Mouse (Mus musculus): Measurements from ENCODE around the gene Cbr4. TPM values are rescaled to one million over a fixed set of nuclear protein-coding genes. Genes with fewer than 3 reads are reported as not detected.
A peak's percentile ranks its signal among the peaks of the same experiment; 100 is the strongest.

The Cbr4 gene
- total RNA-seq (2021) = 76.7 and 88.7 TPM in 2 replicates
- long read RNA-seq, experiment 1, full-length matches to known transcripts = 37 of 41 reads
- long read RNA-seq, experiment 1, partial matches to known transcripts = 1 of 41 reads
- long read RNA-seq, experiment 1, other reads (novel, unspliced or antisense) = 3 of 41 reads
- long read RNA-seq, experiment 2, full-length matches to known transcripts = 48 of 49 reads
- long read RNA-seq, experiment 2, partial matches to known transcripts = 0 of 49 reads
- long read RNA-seq, experiment 2, other reads (novel, unspliced or antisense) = 1 of 49 reads

DNA sequence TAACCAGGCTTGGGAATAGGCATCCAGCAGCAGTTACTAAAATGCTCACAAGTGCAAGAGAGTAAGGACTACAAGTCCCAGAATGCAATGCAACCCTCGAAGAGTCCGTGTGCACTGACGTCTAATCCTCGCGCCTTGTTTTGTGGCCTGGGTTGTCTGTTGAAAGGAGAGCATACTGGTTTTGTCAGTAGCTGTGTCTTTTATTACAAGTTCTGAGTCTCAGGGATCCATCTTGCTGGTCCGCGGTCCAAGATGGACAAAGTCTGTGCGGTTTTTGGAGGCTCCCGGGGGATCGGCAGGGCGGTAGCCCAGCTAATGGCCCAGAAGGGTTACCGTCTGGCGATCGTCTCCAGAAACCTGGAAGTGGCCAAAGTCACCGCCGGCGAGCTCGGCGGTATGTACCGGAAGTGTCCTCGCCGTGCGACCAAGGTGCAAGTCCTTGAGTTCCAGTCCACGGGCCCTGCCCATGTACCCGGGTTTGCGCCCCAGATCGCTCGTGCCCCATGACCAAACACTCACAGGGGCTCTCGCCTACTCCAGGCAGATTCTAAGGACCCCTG is at the start of gene Cbr4:
Gene Cbr4 (plus strand): TSS at position 138 of the 560 bp plus-strand sequence.
- DNase-seq = peak; percentile 92

- DNase-seq = no peak
These were observed 44.5 kb upstream of the Cbr4 start for GRCm38 (mm10) chr8:61442988-61443387.

DNA sequence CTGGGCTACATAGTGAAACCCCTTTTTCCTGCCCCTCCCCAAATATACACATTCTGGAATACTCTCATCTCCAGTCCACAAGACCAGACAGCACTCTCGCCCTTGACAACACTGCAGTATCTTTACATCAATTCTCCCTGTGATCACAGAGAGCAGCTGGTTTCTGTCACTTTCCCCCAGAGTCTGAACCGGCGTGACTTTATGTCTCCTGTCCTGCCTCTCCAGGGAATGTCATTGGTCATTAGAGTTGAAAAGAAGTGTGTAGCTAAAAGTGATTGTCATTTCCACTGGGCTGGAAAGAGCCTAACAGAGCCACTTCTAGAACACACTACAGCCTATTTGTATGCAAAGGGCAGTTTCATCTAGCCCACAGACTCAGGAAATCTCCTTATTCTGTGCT is 43.2 kb upstream of the Cbr4 start:
- no peak for DNase-seq

DNA sequence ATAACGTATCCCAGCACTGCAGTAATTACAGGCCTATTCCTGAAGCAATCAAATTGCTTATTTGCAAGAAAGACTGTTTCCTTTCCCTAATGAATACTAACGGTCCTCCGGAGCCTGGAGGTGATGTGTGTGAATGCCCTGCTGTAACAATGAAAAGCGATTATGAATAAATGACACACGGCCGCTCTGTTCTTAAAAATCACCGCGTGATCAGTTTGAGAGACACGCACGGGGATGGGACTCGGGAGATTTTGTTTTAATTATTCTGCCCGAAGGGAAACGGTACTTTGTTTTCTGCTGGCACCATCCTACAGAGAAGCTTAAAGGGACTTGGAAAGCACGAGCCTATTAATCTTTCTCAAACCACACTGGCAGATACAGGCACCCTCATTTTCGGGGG is 41.2 kb upstream of the Cbr4 start:
- DNase-seq = no peak

DNA sequence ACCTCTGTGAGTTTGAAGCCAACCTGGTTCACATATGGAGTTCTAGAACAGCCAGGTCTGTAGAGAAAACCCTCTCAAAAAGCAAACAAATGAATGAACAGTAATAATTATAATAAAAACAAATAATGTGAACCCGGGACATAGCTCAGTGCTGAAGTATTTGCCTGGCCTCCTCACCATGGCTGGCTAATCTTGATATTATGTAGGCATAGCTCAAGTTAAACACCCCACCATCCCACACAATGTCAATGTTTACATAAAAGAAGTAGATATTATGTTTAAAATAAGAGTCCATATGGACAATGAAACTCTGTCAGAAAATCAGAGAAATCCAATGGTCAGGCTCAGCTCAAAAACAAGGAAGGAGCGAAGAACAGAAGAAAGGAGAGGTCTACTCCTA is 39.4 kb upstream of the Cbr4 start:
- DNase-seq = no peak

GRCm38 (mm10) chr8:61448881-61449280 is 38.7 kb upstream of the Cbr4 start:
- no peak for DNase-seq

DNA sequence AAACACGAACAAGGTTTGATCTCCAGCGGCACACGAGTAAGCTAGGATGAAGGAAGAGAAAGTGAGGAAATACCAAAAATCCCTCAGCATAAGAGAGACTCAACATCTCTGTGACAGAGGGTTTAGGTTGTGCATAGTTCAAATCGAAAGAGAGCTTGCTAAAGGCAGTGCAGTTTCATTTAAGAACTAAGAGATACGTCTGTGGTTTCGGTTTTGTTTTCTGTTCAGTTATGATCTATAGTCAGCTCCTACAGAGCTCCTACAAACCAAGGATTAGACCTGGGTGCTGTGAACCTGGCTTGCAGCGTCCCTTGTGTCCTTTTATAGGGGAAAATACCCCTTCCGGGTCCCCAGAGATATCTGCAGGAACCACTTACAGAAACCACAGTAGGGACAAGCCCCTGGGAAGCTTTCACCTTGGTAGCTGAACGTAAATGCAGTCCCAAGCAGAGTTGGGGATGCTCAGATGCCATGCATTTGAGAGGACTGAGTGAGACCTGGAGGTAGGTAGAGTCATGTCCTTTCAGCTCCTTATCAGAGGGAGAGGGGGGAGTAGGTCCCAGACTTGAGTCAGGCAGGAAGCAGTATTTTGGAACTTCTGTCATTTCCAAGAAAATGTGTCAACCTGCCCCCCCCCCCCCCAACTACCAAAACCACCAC is 36.5 kb upstream of the Cbr4 start:
- no peak for DNase-seq

DNA sequence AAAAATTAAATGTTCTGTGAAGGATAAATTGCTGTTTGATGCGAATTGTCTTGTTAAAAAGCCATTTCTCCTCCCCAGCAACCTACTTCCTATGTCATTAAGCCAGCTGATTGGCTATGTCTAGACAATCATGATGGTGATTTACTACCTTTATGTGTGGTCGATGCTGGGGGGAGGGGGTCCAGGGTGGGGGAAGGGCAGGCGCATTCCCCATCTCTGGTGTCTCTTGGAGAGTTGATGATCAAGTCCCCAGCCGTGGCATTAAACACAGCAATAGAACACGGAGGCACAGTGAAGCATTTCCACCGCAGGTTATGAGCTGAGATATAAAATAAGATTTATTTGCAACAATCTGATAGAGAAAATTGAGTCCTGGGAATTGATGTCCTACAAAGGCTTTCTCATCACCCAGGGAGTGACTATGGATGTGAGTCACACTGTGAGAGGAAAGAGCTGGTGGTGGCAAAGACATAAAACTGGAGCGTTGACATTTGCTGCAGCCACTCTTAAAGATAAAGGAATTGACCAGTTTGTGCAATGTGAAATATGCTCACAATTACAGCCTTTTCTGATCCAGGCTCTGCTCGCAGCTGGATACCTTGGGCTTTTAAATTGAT is 35.7 kb upstream of the Cbr4 start:
- no peak for DNase-seq

DNA sequence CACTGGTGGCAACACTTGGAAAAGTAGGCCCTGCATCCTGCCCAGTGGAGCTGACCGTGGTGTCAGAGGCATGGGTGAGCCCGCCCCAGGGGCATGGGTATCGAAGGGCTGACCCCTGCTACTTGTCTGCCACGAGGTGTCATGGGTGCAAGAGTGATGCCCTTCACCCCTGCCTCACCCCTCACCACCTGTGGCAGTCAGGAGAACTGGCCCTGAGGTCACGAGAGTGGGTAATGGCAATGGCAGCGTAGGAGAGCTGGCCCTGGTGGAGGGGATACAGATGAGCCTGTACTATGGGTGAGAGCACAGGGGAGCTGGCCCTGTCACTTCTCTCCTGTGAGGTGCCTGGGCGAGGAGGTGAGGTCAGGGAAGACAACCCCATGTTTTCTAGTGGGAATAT is 27.8 kb upstream of the Cbr4 start:
- no peak for DNase-seq

DNA sequence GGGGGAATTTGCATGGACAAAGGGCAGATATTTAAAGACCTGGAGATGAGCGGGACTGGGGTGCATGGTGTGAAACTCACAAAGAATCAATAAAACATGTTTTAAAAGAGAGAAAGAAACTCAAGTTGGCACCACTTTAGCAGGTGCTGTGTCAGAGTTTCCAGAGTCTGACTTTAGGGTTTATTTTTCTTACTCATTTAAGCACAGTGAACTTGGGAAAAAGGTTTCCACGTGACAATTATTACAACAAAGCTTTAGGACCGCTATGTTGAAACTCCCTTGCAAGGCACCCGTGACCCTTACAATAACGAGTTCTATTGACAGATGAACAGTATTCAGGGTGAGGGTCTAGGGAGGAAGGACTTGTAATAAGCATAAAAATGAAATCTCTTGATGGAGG is 25.3 kb upstream of the Cbr4 start:
- no peak for DNase-seq

- no peak for DNase-seq
These were observed 23.1 kb upstream of the Cbr4 start for GRCm38 (mm10) chr8:61464393-61464792.

- DNase-seq = no peak
These were observed 20.6 kb upstream of the Cbr4 start for GRCm38 (mm10) chr8:61466696-61467552.

DNA sequence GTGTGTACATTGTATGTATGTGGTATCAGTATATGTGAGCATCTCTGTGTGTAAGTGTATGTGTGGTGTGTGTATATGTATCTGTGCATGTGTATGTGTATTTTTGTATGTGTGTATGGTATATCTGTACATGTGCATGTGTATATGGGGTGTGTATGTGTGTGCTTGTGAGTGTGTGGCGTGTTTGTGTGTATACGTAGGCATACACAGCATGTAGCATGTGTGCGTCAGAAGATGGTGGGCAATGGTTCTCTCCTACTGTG is 20.1 kb upstream of the Cbr4 start:
- no peak for DNase-seq

DNA sequence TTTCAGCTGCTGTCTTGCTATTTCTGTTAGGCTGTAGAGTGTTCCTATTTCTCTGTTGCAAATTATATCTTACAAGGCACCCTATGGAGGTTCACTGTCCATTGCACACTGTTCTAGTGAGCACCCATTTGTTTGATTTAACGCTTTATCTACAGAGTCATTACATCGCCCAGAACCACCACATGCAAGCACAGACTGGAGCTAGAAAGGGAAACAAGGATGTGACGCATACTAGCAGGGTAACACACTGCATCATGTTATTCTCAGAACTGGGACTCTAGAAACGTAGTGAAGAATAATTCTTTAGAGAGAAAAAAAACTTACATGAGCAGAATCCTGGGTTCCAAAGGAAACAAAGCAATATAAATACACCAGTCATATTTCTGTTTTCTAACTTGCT is 17.3 kb upstream of the Cbr4 start:
- DNase-seq = no peak

GRCm38 (mm10) chr8:61475251-61475673 is 12.3 kb upstream of the Cbr4 start:
- DNase-seq = no peak

GRCm38 (mm10) chr8:61476160-61476559 is 11.4 kb upstream of the Cbr4 start:
- DNase-seq = no peak

DNA sequence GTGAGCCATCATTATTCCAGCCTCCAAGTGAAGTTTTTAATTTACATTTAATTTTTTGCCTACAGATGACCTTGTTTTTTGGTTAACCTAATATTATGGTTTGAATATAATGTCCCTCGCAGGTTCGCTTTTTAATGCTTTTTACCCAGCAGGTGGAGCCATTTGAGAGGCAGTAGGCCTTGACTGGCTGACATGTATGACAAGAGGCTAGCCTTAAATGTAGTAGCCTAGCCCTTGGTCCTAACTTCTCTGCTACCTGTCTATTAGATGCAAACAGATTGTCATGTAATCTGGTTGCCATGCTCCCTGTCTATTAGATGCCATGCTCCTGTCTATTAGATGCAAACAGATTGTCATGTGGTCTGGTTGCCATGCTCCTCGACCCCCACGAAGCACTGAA is 9.4 kb upstream of the Cbr4 start:
- DNase-seq = no peak

DNA sequence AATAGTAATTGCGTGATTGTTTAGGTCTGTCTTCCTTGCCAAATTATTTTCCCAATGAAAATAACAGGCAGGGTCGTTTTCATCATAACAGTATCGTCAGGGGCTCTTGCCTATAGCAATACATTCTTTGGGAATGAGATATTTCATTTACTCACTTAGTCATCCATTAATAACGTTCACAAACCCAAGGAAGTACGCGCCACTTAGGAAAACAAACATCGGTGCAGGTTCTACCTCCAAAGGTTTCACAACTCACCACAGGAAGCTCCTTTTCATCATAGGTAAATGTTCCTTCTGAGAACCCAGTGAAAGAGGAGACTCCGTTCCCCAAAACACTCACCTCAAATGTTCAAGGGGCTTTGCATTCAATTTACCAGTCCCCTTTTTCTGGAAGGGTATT is 8.7 kb upstream of the Cbr4 start:
- DNase-seq = no peak

- peak; percentile 73 for DNase-seq
These were observed 7.9 kb upstream of the Cbr4 start for GRCm38 (mm10) chr8:61479506-61480214.

DNA sequence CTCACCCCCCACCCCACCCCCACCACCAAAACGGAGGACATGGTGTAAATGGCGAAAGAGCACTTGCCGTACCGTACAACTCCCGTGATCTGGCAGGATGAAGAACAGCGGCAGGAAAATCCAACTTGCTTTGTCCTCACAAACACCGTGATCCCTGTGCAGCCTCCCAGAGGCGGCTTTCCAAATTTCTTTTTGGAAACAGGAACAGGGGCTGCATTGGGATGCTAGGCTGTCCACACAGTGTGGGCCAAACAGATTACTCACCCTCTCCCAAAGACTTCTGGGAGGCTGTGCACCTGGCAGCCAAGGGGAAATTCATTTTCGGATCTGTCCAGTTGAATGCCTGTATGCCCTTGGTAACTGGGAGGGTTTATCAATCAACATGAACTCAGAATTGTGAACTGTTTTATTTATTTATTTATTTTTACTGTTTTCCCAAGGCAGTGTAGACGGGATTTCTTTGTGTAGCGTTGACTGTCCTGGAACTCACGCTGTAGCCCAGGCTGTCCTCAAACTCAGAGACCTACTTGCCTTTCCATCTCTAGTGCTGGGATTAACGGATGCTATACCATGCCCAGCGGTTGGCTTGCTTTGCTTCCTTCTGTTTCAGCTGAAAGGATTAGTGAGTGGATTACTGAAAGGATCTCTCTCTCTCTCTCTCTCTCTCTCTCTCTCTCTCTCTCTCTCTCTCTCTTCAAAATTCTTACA is 7.1 kb upstream of the Cbr4 start:
- DNase-seq = no peak

GRCm38 (mm10) chr8:61486923-61487529 is 508 bp upstream of the Cbr4 start:
- no peak for DNase-seq
